Mouse (Mus musculus) embryonic fibroblast, embryonic 13.5 days (primary cell): ENCODE results near the gene Tjap1.

Source experiments
- CTCF ChIP-seq: IDR thresholded peaks from 2 replicates; pipeline ENCODE4 v1.5.1; 2011; ENCODE audit warnings: mild to moderate bottlenecking, control low read depth, low read length, moderate library complexity, borderline replicate concordance; ENCODE audit not compliant: insufficient read depth
- POLR2A ChIP-seq: IDR thresholded peaks from 2 replicates; pipeline ENCODE4 v1.6.1; 2011; ENCODE audit warnings: low read depth, mild to moderate bottlenecking, control low read depth, low read length, moderate library complexity

DNA sequence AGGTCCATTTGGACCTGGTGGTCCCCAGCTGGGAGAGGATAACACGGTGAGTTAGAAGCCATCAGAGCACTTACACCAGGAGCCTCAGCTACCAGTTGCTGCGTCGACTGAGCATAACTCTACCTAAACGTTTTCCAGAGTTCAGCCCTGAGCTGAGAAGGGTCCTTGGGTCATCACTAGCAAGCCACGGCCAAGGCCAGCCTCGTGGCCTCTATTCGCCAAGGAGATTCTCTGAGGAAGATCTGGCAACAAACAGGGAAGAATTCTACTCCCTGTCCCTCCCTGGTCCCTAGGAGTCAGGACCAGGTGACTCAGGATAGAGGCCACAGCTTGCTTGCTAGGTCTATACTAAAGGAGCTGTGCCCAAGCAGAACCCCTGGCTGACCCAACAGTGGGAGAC lies 15.3 kb downstream of the Tjap1 start:
- TF ChIP-seq POLR2A = no peak
- no peak for TF ChIP-seq CTCF
